Mouse (Mus musculus): ENCODE results near the gene Dll4.

DNA sequence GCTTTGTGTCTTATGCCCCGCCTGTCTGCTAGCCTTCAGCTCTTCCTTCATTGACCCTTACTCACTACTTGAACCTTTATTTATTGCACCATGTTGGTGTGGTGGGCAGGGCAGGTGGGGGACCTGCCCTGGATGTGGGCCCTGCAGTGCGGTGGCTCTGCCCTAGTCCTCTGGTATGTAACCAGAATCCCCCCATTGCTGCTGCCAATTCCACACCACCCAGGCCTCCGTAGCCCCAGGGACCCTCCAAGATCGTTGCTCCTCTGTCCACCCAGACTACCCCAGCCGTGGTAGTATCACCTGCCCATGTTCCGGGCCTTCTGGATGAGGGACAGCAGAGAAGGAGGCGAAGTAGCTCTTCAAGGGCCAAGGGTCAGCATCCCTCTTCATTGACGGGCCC lies 28.1 kb downstream of the Dll4 start:
- TF ChIP-seq HCFC1 (IDR thresholded peaks at IDR 0.05; ENCODE audit: borderline replicate concordance, insufficient read depth, low read length) (no peak), ZNF384 (IDR thresholded peaks at IDR 0.05; ENCODE audit: low read depth, low read length) (no peak), ZC3H11A (IDR thresholded peaks at IDR 0.05; ENCODE audit: borderline replicate concordance, low read depth, low read length) (no peak)
